Mouse (Mus musculus) forebrain, embryonic 10.5 days (tissue): ENCODE data around the gene Dnm2. TPM values are rescaled to one million over a fixed set of nuclear protein-coding genes. Genes with fewer than 3 reads are reported as not detected.
"Not testable (repeated sequence)": the region's sequence is repeated elsewhere in the genome, so short reads cannot be mapped to it uniquely, and the experiment has no call there.

ENCODE experiments used
- DNase-seq: peaks from one replicate; pipeline ENCODE4 v3.0.0-alpha.2; 2017; ENCODE audit warnings: low spot score; ENCODE audit errors: extremely low spot score
- H3K27ac ChIP-seq: fragments of 300-500 bp; sonication (generic); 2 replicates; pipeline ENCODE4 v1.5.1; 2016; ENCODE audit warnings: mild to moderate bottlenecking
- H3K27me3 ChIP-seq: fragments of 300-500 bp; sonication (generic); 2 replicates; pipeline ENCODE4 v1.6.1; 2016; ENCODE audit warnings: mild to moderate bottlenecking; ENCODE audit not compliant: poor library complexity, severe bottlenecking
- H3K36me3 ChIP-seq: fragments of 300-500 bp; sonication (generic); replicated peaks from 2 replicates; pipeline ENCODE4 v1.6.1; 2016; ENCODE audit warnings: mild to moderate bottlenecking, moderate library complexity
- H3K4me1 ChIP-seq: fragments of 300-500 bp; sonication (generic); 2 replicates; pipeline ENCODE4 v1.6.1; 2016
- H3K4me3 ChIP-seq: fragments of 300-500 bp; sonication (generic); 2 replicates; pipeline ENCODE4 v1.5.1; 2016; ENCODE audit warnings: mild to moderate bottlenecking, moderate library complexity
- H3K9me3 ChIP-seq: fragments of 300-500 bp; sonication (generic); 2 replicates; pipeline ENCODE4 v1.6.1; 2016; ENCODE audit warnings: mild to moderate bottlenecking, moderate library complexity
- WGBS: fragments of 180-500 bp; shearing (Covaris S2); methylation state at CpG from one replicate; pipeline ENCODE4 v1.1.7; 2016; 5-methylcytosine and 5-hydroxymethylcytosine counted together
- polyA plus RNA-seq: library from polyadenylated mRNA; unstranded; fragments of >200 nt; fragmentation: Nextera tagmentation; extraction: Ambion mirVana; gene quantifications from 2 replicates; pipeline ENCODE4 v1.2.1, GENCODE M21; 2016

Gene Dnm2
- polyA plus RNA-seq, 1 experiment from 2014 or later = 65.9 TPM

- no peak for DNase-seq
- Histone ChIP-seq H3K9me3 (no peaks in the 10 kb centered on the region), H3K4me3 (no peak overlapping the region), H3K4me1 (no peaks in the 10 kb centered on the region; the same call in 1 of the 2 replicates), H3K27ac (no peak overlapping the region), H3K27me3 (no peaks in the 10 kb centered on the region), H3K36me3 (peaks cover 75% of the 10 kb centered on the region)
- WGBS = 98% methylated on average over 8 of the region's 8 CpGs
These were observed 78.6 kb downstream of the Dnm2 start for GRCm38 (mm10) chr9:21503352-21503751.

- DNase-seq = no peak
- Histone ChIP-seq H3K27me3 (no peaks in the 10 kb centered on the region), H3K4me1 (peaks cover 17% of the 10 kb centered on the region), H3K9me3 (no peaks in the 10 kb centered on the region), H3K36me3 (peaks cover 71% of the 10 kb centered on the region), H3K27ac (no peak overlapping the region), H3K4me3 (no peak overlapping the region; the same call in 1 of the 2 replicates)
These were observed 81.1 kb downstream of the Dnm2 start for GRCm38 (mm10) chr9:21505767-21506166.

GRCm38 (mm10) chr9:21507753-21508430 lies 83.2 kb downstream of the Dnm2 start:
- DNase-seq = no peak
- no peaks in the 10 kb centered on the region for H3K9me3 ChIP-seq
- H3K4me1 ChIP-seq = peaks cover 23% of the 10 kb centered on the region
- H3K4me3 ChIP-seq = no peak overlapping the region
- WGBS = 90% methylated on average over 15 of the region's 15 CpGs
- peaks cover 63% of the 10 kb centered on the region for H3K36me3 ChIP-seq
- no peak overlapping the region for H3K27ac ChIP-seq
- no peaks in the 10 kb centered on the region for H3K27me3 ChIP-seq

GRCm38 (mm10) chr9:21508871-21509404 lies 84.2 kb downstream of the Dnm2 start:
- peaks cover 4% of the 10 kb centered on the region; the same call in 1 of the 2 replicates for H3K9me3 ChIP-seq
- 0 out of 2 replicates have a peak overlapping the region, but pooled peaks have one; percentile 95 for H3K27ac ChIP-seq
- peaks cover 53% of the 10 kb centered on the region for H3K36me3 ChIP-seq
- no peaks in the 10 kb centered on the region for H3K27me3 ChIP-seq
- peak overlapping the region; percentile 80 for H3K4me3 ChIP-seq
- H3K4me1 ChIP-seq = peaks cover 23% of the 10 kb centered on the region
- WGBS = 87% methylated on average over 7 of the region's 7 CpGs
- no peak for DNase-seq

- H3K4me3 ChIP-seq = peak within 1 kb of the TSS; percentile 80
- H3K27ac ChIP-seq = peak within 1 kb of the TSS; percentile 95
- H3K27me3 ChIP-seq = no peaks in the 10 kb centered on the region
- H3K36me3 ChIP-seq = peaks cover 42% of the 10 kb centered on the region
- peak; percentile 96 for DNase-seq
- H3K9me3 ChIP-seq = peaks cover 4% of the 10 kb centered on the region; the same call in 1 of the 2 replicates
- peaks cover 23% of the 10 kb centered on the region for H3K4me1 ChIP-seq
- WGBS = under 1% methylated on average over 44 of the region's 44 CpGs
These were observed 85.3 kb downstream of the Dnm2 start, which contains the start of gene Tmed1 for GRCm38 (mm10) chr9:21509772-21510688. Tmed1 (minus strand) TSS chr9:21510252.

GRCm38 (mm10) chr9:21510689-21511015 lies 85.9 kb downstream of the Dnm2 start:
- H3K36me3 ChIP-seq = peaks cover 36% of the 10 kb centered on the region
- H3K27ac ChIP-seq = peak overlapping the region; percentile 95
- peaks cover 4% of the 10 kb centered on the region; the same call in 1 of the 2 replicates for H3K9me3 ChIP-seq
- peak overlapping the region; percentile 80 for H3K4me3 ChIP-seq
- DNase-seq = no peak
- 6% methylated on average over 7 of the region's 7 CpGs for WGBS
- H3K27me3 ChIP-seq = no peaks in the 10 kb centered on the region
- H3K4me1 ChIP-seq = peaks cover 23% of the 10 kb centered on the region

- Histone ChIP-seq H3K4me3 (peak overlapping the region; percentile 80), H3K9me3 (peaks cover 4% of the 10 kb centered on the region; the same call in 1 of the 2 replicates), H3K27ac (peak overlapping the region; percentile 95), H3K36me3 (peaks cover 32% of the 10 kb centered on the region), H3K4me1 (peaks cover 23% of the 10 kb centered on the region), H3K27me3 (no peaks in the 10 kb centered on the region)
- DNase-seq = no peak
- WGBS = 83% methylated on average over 9 of the region's 9 CpGs
These were observed 86.3 kb downstream of the Dnm2 start for GRCm38 (mm10) chr9:21511052-21511451.

GRCm38 (mm10) chr9:21513466-21513865 lies 88.8 kb downstream of the Dnm2 start:
- Histone ChIP-seq H3K9me3 (peaks cover 4% of the 10 kb centered on the region; the same call in 1 of the 2 replicates), H3K27ac (no peak overlapping the region), H3K36me3 (peaks cover 8% of the 10 kb centered on the region), H3K27me3 (no peaks in the 10 kb centered on the region), H3K4me3 (no peak overlapping the region), H3K4me1 (peaks cover 23% of the 10 kb centered on the region)
- WGBS = 97% methylated on average over 4 of the region's 4 CpGs
- no peak for DNase-seq

GRCm38 (mm10) chr9:21517947-21518495 lies 93.3 kb downstream of the Dnm2 start:
- Histone ChIP-seq H3K4me1 (no peaks in the 10 kb centered on the region), H3K4me3 (no peak overlapping the region), H3K27me3 (no peaks in the 10 kb centered on the region), H3K36me3 (no peaks in the 10 kb centered on the region; the same call in 1 of the 2 replicates), H3K27ac (no peak overlapping the region), H3K9me3 (peaks cover 9% of the 10 kb centered on the region; the same call in 1 of the 2 replicates)
- WGBS = 89% methylated on average over 6 of the region's 6 CpGs
- no peak for DNase-seq

- not testable (repeated sequence) for H3K4me3 ChIP-seq, H3K9me3 ChIP-seq, H3K27ac ChIP-seq, H3K27me3 ChIP-seq, H3K4me1 ChIP-seq, DNase-seq, H3K36me3 ChIP-seq
- 84% methylated on average over 6 of the region's 6 CpGs for WGBS
These were observed 94.0 kb downstream of the Dnm2 start for GRCm38 (mm10) chr9:21518690-21519089.

- peaks cover 16% of the 10 kb centered on the region for H3K4me1 ChIP-seq
- no peak overlapping the region for H3K27ac ChIP-seq
These were observed 100.6 kb downstream of the Dnm2 start for GRCm38 (mm10) chr9:21525142-21525936.

More at GRCm38 (mm10) chr9:21525142-21525936, 100.6 kb downstream of the Dnm2 start:
- Histone ChIP-seq H3K27me3 (no peaks in the 10 kb centered on the region), H3K36me3 (peaks cover 9% of the 10 kb centered on the region; the same call in 1 of the 2 replicates), H3K9me3 (peaks cover 4% of the 10 kb centered on the region; the same call in 1 of the 2 replicates), H3K4me3 (no peak overlapping the region)
- DNase-seq = no peak
- 83% methylated on average over 7 of the region's 7 CpGs for WGBS
